Mouse (Mus musculus) left cerebral cortex, adult 18-20 months (tissue): ENCODE measurements around the gene Hdgfl3. TPM values are rescaled to one million over a fixed set of nuclear protein-coding genes. Genes with fewer than 3 reads are reported as not detected.

Experiments
- DNase-seq, 2 experiments: peaks; one replicate each; pipeline ENCODE4 v3.0.0; 2021 to 2022; ENCODE audit warnings: low spot score in 2 of 2, mixed read lengths in 1 of 2
- long read RNA-seq, 2 experiments: library from polyadenylated mRNA; stranded (forward); transcript quantifications; one replicate each; pipeline ENCODE4 v2.0.0; 2021
- total RNA-seq, 2 experiments: library from RNA; stranded (reverse); gene quantifications; 2 replicates each; pipeline ENCODE4 v1.2.3; 2021

Hdgfl3 gene
- total RNA-seq, result 10 to 100 TPM; 79.9 to 83.2 TPM
- long read RNA-seq, experiment 1, full-length matches to known transcripts, result 58 of 89 reads
- long read RNA-seq, experiment 1, partial matches to known transcripts, result 1 of 89 reads
- long read RNA-seq, experiment 1, other reads (novel, unspliced or antisense), result 30 of 89 reads
- long read RNA-seq, experiment 2, full-length matches to known transcripts, result 60 of 87 reads
- long read RNA-seq, experiment 2, partial matches to known transcripts, result 1 of 87 reads
- long read RNA-seq, experiment 2, other reads (novel, unspliced or antisense), result 26 of 87 reads

DNA sequence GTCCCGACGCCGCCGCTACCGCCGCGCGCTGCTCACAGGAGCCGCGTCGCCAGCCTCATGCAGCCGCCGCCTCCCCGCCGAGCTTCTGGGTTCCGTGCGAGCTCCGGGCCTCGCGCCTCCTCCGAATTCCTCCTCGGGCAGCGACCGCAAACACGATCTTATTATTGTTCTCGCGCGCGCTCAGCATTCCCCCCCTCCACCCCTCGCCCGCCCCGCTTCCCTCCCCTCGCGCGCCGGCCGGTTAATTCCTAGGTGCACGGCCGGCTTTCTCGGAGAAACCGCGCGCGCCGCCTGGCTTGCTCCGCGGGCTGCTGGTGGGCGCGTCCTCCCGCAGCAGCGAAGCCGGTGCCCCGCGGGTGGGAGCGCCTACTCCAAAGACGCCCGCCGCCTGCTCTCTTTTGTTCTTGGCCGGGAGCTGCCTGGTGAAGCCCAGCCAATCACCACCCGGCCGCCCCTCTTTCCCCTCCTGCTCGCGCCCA lies at the start of gene Hdgfl3:
Gene Hdgfl3 (minus strand): TSS at position 207 of the 479 bp plus-strand sequence.
- peak; percentile 78 to 80 for DNase-seq

GRCm38 (mm10) chr7:81983651-81984050 lies 49.4 kb upstream of the Hdgfl3 start:
- no peak for DNase-seq

GRCm38 (mm10) chr7:81978304-81978703 lies 44.0 kb upstream of the Hdgfl3 start:
- no peak for DNase-seq

DNA sequence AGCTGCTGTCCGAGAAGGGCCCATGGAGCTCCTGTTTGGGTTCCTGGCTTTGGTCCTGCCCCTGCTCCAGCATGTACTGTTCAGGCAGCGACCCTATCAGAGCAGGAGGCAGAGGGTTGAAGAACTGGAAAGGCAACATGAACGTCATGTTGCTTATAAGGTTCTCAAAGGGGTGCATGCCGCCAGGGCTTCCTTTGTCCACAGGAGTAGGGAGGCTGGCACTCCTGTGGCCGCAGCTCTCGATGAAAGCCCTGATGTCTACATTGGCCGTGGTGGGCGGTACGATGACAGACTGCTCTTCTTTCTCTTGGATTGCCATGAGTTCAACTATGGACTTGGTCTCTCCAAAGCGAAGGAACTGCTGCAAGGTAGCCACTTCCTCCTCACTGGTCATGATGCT lies 40.3 kb upstream of the Hdgfl3 start:
- DNase-seq, result no peak

DNA sequence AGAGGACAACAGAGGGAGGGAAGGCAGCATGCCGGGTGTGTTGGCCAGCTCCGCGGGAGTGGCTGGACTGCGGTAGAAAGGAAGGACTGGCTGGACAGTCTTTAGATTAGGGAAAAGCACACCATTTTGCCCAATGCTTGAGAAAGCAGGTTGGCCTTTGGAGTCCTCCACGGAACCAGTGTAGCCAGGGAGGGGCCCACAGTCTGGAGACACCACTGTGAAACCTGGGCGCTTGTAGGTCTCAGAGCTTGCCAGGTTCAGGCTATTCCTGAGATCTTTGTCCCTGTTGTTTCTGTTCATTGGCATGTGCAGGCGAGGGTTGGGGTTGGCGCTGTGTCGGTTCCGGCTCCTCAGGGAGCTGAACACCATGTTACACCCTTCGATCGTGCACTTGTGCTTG lies 39.7 kb upstream of the Hdgfl3 start:
- DNase-seq, result no peak

GRCm38 (mm10) chr7:81973339-81973738 lies 39.1 kb upstream of the Hdgfl3 start:
- no peak for DNase-seq

DNA sequence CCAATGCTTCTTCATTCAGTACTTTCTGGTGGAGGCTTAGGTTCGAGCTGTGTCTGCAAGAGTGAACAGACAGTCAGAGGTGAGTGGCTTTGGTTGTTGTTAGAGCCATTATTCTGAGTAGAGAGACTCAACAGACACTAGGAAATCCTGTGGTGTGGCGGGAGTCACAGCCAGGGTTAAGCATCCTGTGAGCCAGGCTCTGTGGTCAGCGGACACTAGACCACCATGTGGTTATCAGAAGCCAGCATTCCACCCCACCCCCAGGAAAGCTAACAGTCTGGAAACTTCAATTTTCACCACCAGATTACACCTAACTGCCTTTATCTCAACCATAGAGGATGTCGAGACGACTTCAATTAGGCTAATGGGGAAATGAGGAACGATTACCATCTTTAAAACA lies 34.7 kb upstream of the Hdgfl3 start:
- DNase-seq, result no peak

GRCm38 (mm10) chr7:81968451-81968850 lies 34.2 kb upstream of the Hdgfl3 start:
- no peak for DNase-seq

- no peak for DNase-seq
These were observed 31.9 kb upstream of the Hdgfl3 start for GRCm38 (mm10) chr7:81966195-81966594.

- DNase-seq, result peak; percentile 20 to 27
These were observed 25.4 kb upstream of the Hdgfl3 start for GRCm38 (mm10) chr7:81959704-81960103.

GRCm38 (mm10) chr7:81954208-81954846 lies 20.1 kb upstream of the Hdgfl3 start:
- DNase-seq, result peak; percentile 25

DNA sequence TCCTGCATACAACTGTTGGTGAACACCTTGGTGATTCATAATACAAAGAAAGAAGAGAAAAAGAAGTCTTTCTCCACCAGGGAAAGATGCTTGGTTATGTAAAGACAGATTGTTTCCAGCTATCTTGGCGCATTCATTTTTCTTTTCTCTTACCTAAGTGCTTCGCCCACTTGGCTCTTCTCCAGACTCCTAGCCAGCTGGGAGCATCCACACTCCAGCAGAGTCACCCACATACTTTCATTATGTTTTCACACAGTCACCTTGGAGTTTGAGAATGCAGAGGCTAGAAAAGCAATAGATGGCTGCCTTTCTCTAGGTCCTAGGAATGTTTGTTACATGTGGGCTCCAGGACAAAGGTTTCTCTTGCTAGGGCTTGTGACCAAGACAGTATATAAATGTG lies 16.2 kb upstream of the Hdgfl3 start:
- peak; percentile 50 to 56 for DNase-seq

DNA sequence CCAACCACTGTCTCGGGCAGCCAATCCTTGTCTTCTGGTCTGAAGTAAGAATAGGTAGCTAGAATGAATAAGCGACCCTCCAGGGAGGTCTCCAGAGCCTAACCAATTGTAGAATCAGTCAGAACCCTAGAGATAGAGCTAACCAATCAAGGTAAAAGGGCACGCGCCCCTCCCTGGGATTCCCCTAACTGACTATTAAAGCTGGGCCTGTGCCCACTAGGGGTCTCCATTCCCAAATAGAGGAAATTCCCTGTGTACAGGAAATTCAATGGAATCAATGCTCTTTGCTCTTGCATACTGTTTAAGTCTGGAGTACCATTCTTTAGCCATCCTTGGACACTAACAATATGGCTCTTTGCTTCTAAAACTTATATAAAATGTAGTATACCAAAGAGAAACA lies 11.1 kb upstream of the Hdgfl3 start:
- no peak for DNase-seq

GRCm38 (mm10) chr7:81934806-81935205 lies 533 bp upstream of the Hdgfl3 start:
- DNase-seq, result no peak

DNA sequence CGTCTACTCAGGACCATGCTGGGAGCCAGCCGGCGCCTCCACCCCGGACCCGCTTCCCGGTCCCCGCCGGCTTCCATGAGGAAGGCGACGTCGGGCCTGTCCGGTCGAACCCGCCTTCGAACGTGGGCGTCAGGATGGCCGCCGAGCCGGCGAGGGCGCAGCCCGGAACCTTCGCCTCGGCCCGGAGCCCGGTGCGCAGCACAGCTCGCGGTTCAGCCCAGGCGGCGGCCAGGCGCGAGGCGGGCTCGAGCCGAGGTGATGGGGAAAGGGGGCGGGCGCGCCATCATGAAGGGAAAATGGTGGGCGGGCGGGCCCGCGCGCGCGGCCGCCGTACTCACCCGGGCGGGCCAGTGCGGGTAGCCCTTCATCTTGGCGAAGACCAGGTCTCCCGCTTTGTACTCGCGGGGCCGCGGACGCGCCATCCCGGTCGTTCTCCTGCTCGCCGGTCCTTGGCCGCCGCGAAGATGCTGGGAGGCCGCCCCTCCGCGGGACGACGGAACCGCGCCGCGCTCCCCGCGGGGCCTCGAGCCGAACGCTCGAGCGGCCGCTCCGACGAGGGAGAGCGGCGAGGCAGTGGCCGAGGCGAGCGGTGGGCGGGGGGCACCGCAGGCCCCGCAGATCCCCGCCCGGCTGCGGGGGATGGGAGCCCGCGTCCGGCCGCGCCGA lies 539 bp downstream of the Hdgfl3 start:
- DNase-seq, result peak; percentile 61 to 75

- DNase-seq, result no peak
These were observed 1.1 kb downstream of the Hdgfl3 start for GRCm38 (mm10) chr7:81933061-81933600.

DNA sequence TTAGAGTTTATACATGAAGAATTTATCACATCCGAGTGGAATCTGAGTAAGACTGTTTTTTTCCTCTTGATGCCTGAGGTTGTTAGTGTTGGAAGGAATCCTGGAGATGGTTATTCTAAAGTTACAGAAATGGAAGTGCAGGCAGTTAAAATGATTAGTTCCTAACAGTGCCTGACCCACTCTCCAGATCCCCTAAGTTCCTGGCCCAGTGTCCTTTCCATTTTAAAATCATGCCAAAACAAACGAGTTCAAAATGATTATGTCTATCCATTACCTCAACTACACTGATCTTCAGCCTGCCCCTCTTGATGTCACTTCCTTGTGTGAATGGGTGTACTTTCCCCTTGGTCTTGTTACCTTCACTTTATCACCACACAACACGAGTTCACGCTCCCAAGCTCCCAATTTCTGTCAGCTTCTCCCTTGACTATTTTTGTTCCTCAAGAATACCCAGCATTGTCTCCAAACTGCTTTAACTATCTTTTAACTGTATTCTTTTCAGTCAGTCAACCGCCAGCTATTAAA lies 1.7 kb downstream of the Hdgfl3 start:
- no peak for DNase-seq

DNA sequence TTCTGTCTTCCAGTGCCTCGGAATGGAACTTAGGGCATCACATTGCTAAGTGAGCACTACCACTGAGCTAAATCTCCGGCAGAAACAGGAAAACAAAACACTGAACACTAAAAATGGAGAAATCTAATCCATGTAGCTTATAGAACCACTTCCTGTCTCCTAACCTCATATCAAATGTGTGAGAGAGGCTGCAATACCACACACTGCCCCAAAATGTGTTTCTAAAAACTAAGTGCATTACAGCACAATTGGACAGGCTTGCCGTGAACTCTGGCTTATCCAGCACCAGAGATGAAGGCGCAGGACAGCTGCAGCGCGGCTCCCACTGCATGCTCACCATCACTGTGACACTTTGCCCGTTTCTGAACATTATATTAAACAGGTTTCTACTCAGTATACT lies 5.3 kb downstream of the Hdgfl3 start:
- DNase-seq, result no peak

DNA sequence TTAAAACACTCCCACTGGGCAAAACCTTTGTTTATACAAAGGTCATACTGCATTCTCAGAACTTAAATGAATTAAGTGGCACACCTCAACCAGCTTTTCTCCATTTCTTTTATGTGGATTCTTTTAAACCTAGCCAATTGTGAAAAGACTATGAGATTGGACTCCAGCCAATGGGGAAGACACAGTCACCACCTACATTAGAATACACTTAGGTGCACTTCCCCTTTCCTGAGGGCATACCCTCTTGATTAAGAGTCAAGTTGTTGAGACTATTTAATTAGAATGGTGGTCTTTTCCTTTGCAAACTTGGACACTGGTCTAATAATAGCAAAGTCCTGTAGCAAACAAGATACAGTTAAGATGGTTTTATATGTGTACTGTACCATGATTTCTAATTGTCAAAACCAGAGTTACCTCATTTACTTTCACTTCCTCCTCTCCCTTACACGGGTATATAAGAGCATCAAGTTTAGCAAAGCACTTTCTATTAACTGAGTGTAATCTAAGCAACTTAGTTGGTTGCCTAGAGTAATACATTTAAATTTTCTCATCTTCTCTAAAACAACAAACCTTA lies 12.8 kb downstream of the Hdgfl3 start:
- DNase-seq, result no peak

- no peak for DNase-seq
These were observed 14.0 kb downstream of the Hdgfl3 start for GRCm38 (mm10) chr7:81920314-81920713.

GRCm38 (mm10) chr7:81918316-81918715 lies 16.0 kb downstream of the Hdgfl3 start:
- no peak for DNase-seq
